Mouse (Mus musculus): ENCODE measurements around the gene Litaf. TPM values are rescaled to one million over a fixed set of nuclear protein-coding genes. Genes with fewer than 3 reads are reported as not detected.

The Litaf gene
- polyA plus RNA-seq, 1 experiment from 2014 or later, result 44.5 TPM

DNA sequence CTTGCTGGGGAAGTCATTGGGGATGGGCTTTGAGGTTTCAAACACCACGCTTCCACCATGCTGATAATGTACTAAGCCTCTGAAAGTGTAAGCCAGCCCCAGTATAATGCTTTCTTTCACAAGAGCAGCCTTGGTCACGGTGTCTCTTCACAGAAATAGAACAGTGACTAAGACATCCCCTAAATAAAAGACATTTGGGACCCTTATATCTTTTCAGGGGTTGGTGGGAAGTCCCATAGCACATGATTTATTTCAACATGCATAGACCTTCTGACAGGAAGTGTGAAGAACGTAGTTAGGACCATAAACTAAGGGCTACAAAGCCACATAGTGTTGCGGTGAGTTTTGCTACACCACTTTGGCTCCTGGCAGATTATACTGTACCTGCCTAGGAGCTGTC, 69.4 kb downstream of the Litaf start:
- H3K9ac ChIP-seq (ENCODE audit: low read length), result no peak overlapping the region
- no peak overlapping the region for H3K4me3 ChIP-seq (ENCODE audit: low read depth, low read length)
- H3K27ac ChIP-seq (ENCODE audit: low read depth, low read length), result no peak overlapping the region
- no peak for ATAC-seq
- no peaks in the 10 kb centered on the region for H3K4me1 ChIP-seq (ENCODE audit: control insufficient read depth, insufficient read depth, low read length)
- no peak overlapping the region for H3K4me2 ChIP-seq (ENCODE audit: low read length)
- no peaks in the 10 kb centered on the region for H3K36me3 ChIP-seq (ENCODE audit: control insufficient read depth, insufficient read depth, low read length)
- DNase-seq (ENCODE audit: low spot score), result no peak
- H3K9me3 ChIP-seq (replicated peaks; ENCODE audit: control insufficient read depth, low read length), result peaks cover 3% of the 10 kb centered on the region; the same call in 1 of the 2 replicates
- H3K27me3 ChIP-seq (replicated peaks; ENCODE audit: control insufficient read depth, insufficient read depth, low read length), result no peaks in the 10 kb centered on the region
- WGBS, result 88% methylated on average over 4 of the region's 4 CpGs

DNA sequence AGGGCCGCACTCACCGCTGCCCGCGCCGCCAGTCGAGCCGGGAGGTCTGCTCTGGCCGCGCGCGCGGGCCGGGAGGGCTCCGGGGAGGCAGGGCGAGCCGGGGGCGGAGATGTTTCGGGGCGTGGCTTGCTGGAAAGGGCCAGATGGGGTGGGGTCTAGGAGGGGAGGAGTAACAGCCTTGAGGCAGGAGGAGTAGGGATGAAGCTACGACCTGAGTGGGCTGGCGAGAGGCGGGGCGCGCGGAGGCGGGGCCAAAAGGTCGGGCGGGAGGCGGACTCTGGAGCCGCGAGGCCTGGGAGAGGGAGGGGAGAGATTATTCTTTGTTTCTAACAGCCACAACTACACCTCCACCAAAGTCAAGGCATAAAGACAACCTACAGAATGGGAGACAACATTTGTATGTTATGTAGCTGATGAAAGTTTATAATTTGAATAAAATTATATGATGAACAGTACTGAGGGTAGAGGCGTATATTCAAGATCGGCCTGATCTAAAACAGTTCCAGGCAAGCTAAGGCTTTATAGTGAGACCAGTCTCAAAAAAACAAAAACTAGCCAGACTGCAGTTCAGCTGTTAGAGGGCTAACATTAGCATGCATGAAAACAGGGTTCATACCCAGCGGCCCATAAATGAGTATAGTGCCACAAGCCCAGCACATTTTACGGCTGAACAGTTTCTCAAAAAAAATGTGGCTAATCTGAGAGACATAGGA, 72.8 kb downstream of the Litaf start:
- H3K9me3 ChIP-seq (replicated peaks; ENCODE audit: control insufficient read depth, low read length), result peaks cover 9% of the 10 kb centered on the region
- no peaks in the 10 kb centered on the region for H3K4me1 ChIP-seq (ENCODE audit: control insufficient read depth, insufficient read depth, low read length)
- no peaks in the 10 kb centered on the region for H3K27me3 ChIP-seq (replicated peaks; ENCODE audit: control insufficient read depth, insufficient read depth, low read length)
- H3K9ac ChIP-seq (ENCODE audit: low read length), result peak overlapping the region; percentile 72
- DNase-seq (ENCODE audit: low spot score) (peak; percentile 93), ATAC-seq (peak; percentile 94)
- 6% methylated on average over 35 of the region's 35 CpGs for WGBS
- peak overlapping the region; percentile 62 for H3K4me3 ChIP-seq (ENCODE audit: low read depth, low read length)
- H3K4me2 ChIP-seq (ENCODE audit: low read length), result peak overlapping the region; percentile 85
- H3K27ac ChIP-seq (ENCODE audit: low read depth, low read length), result peak overlapping the region; percentile 57; the same call in 1 of the 2 replicates
- H3K36me3 ChIP-seq (ENCODE audit: control insufficient read depth, insufficient read depth, low read length), result no peaks in the 10 kb centered on the region

- Histone ChIP-seq H3K36me3 (ENCODE audit: control insufficient read depth, insufficient read depth, low read length) (no peaks in the 10 kb centered on the region), H3K27me3 (replicated peaks; ENCODE audit: control insufficient read depth, insufficient read depth, low read length) (no peaks in the 10 kb centered on the region), H3K4me2 (ENCODE audit: low read length) (peak overlapping the region; percentile 85), H3K4me3 (ENCODE audit: low read depth, low read length) (peak overlapping the region; percentile 62), H3K27ac (ENCODE audit: low read depth, low read length) (peak overlapping the region; percentile 57; the same call in 1 of the 2 replicates), H3K9me3 (replicated peaks; ENCODE audit: control insufficient read depth, low read length) (peaks cover 9% of the 10 kb centered on the region), H3K4me1 (ENCODE audit: control insufficient read depth, insufficient read depth, low read length) (no peaks in the 10 kb centered on the region), H3K9ac (ENCODE audit: low read length) (peak overlapping the region; percentile 72)
- ATAC-seq (peak; percentile 69), DNase-seq (ENCODE audit: low spot score) (peak; percentile 53)
- whole genome bisulfite sequencing, result under 1% methylated on average over 52 of the region's 52 CpGs
These were observed 73.6 kb downstream of the Litaf start for GRCm38 (mm10) chr16:10992090-10993031.

GRCm38 (mm10) chr16:10991737-10992089, 74.2 kb downstream of the Litaf start:
- peak overlapping the region; percentile 62 for H3K4me3 ChIP-seq (ENCODE audit: low read depth, low read length)
- peak overlapping the region; percentile 72; the same call in 1 of the 2 replicates for H3K9ac ChIP-seq (ENCODE audit: low read length)
- WGBS, result 57% methylated on average over 5 of the region's 5 CpGs
- ATAC-seq (no peak), DNase-seq (ENCODE audit: low spot score) (no peak)
- H3K27me3 ChIP-seq (replicated peaks; ENCODE audit: control insufficient read depth, insufficient read depth, low read length), result no peaks in the 10 kb centered on the region
- no peaks in the 10 kb centered on the region for H3K4me1 ChIP-seq (ENCODE audit: control insufficient read depth, insufficient read depth, low read length)
- H3K27ac ChIP-seq (ENCODE audit: low read depth, low read length), result no peak overlapping the region
- peak overlapping the region; percentile 85 for H3K4me2 ChIP-seq (ENCODE audit: low read length)
- peaks cover 9% of the 10 kb centered on the region for H3K9me3 ChIP-seq (replicated peaks; ENCODE audit: control insufficient read depth, low read length)
- H3K36me3 ChIP-seq (ENCODE audit: control insufficient read depth, insufficient read depth, low read length), result no peaks in the 10 kb centered on the region

- no peaks in the 10 kb centered on the region for H3K4me1 ChIP-seq (ENCODE audit: control insufficient read depth, insufficient read depth, low read length)
- no peak overlapping the region for H3K9ac ChIP-seq (ENCODE audit: low read length)
- no peak overlapping the region for H3K27ac ChIP-seq (ENCODE audit: low read depth, low read length)
- H3K9me3 ChIP-seq (replicated peaks; ENCODE audit: control insufficient read depth, low read length), result peaks cover 9% of the 10 kb centered on the region
- no peak overlapping the region for H3K4me3 ChIP-seq (ENCODE audit: low read depth, low read length)
- WGBS, result 90% methylated on average over 4 of the region's 4 CpGs
- no peaks in the 10 kb centered on the region for H3K36me3 ChIP-seq (ENCODE audit: control insufficient read depth, insufficient read depth, low read length)
- ATAC-seq (no peak), DNase-seq (ENCODE audit: low spot score) (no peak)
- H3K4me2 ChIP-seq (ENCODE audit: low read length), result no peak overlapping the region
- H3K27me3 ChIP-seq (replicated peaks; ENCODE audit: control insufficient read depth, insufficient read depth, low read length), result no peaks in the 10 kb centered on the region
These were observed 75.2 kb downstream of the Litaf start for GRCm38 (mm10) chr16:10990763-10991162.

DNA sequence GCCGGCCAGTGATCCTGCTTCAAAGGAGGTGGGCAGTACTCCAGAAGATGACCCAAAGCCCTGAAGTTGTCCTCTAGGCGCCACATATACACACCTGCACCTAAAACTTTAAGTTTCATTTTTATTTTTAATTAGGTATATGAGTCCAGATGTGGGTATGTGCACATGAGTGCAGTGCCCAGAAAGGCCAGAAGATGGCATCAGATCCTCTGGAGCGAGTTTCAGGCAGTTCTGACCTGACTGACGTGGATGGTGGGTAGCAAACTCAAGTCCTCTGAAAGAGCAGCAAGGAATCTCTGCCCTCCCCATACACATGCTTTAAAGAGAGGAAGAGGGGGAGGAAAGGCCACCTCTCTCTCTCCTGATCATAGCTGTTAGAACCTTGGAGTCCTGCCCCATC, 76.1 kb downstream of the Litaf start:
- Histone ChIP-seq H3K27me3 (replicated peaks; ENCODE audit: control insufficient read depth, insufficient read depth, low read length) (no peaks in the 10 kb centered on the region), H3K4me2 (ENCODE audit: low read length) (no peak overlapping the region), H3K36me3 (ENCODE audit: control insufficient read depth, insufficient read depth, low read length) (no peaks in the 10 kb centered on the region), H3K4me3 (ENCODE audit: low read depth, low read length) (no peak overlapping the region), H3K27ac (ENCODE audit: low read depth, low read length) (no peak overlapping the region), H3K9me3 (replicated peaks; ENCODE audit: control insufficient read depth, low read length) (peaks cover 9% of the 10 kb centered on the region), H3K4me1 (ENCODE audit: control insufficient read depth, insufficient read depth, low read length) (no peaks in the 10 kb centered on the region), H3K9ac (ENCODE audit: low read length) (no peak overlapping the region)
- DNase-seq (ENCODE audit: low spot score) (no peak), ATAC-seq (no peak)
- 94% methylated on average over 4 of the region's 4 CpGs for WGBS

- no peaks in the 10 kb centered on the region for H3K36me3 ChIP-seq (ENCODE audit: control insufficient read depth, insufficient read depth, low read length)
- no peak for ATAC-seq
- no peak overlapping the region for H3K27ac ChIP-seq (ENCODE audit: low read depth, low read length)
- H3K4me3 ChIP-seq (ENCODE audit: low read depth, low read length), result no peak overlapping the region
- WGBS, result 99% methylated on average over 6 of the region's 6 CpGs
- no peaks in the 10 kb centered on the region for H3K27me3 ChIP-seq (replicated peaks; ENCODE audit: control insufficient read depth, insufficient read depth, low read length)
- H3K9me3 ChIP-seq (replicated peaks; ENCODE audit: control insufficient read depth, low read length), result peaks cover 9% of the 10 kb centered on the region
- no peak for DNase-seq (ENCODE audit: low spot score)
- no peaks in the 10 kb centered on the region for H3K4me1 ChIP-seq (ENCODE audit: control insufficient read depth, insufficient read depth, low read length)
- no peak overlapping the region for H3K4me2 ChIP-seq (ENCODE audit: low read length)
- H3K9ac ChIP-seq (ENCODE audit: low read length), result no peak overlapping the region
These were observed 76.6 kb downstream of the Litaf start for GRCm38 (mm10) chr16:10989361-10989760.

DNA sequence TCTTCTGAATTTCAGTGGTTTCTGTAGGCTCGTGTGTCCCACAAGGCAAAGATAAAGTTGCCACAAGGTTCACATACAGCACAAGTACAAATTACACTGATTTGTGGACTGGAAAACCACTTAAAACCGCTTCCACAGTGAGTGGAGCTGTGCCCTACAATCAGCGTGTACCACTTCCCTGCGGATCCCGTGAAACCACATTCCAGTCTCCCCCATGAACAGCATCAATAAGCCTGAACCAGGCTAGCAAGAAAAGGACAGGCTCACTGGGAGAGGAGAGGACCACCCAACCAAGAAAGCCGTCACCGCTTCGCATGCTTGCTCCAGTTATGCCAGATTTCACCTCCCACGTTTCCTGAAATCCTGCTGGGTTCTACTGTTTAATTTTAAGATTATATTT, 77.7 kb downstream of the Litaf start:
- 88% methylated on average over 9 of the region's 9 CpGs for WGBS

GRCm38 (mm10) chr16:10984534-10984933, 81.4 kb downstream of the Litaf start:
- Histone ChIP-seq H3K27ac (ENCODE audit: low read depth, low read length) (no peak overlapping the region), H3K4me2 (ENCODE audit: low read length) (no peak overlapping the region), H3K9me3 (replicated peaks; ENCODE audit: control insufficient read depth, low read length) (no peaks in the 10 kb centered on the region), H3K4me1 (ENCODE audit: control insufficient read depth, insufficient read depth, low read length) (no peaks in the 10 kb centered on the region), H3K4me3 (ENCODE audit: low read depth, low read length) (no peak overlapping the region), H3K9ac (ENCODE audit: low read length) (no peak overlapping the region), H3K36me3 (ENCODE audit: control insufficient read depth, insufficient read depth, low read length) (no peaks in the 10 kb centered on the region), H3K27me3 (replicated peaks; ENCODE audit: control insufficient read depth, insufficient read depth, low read length) (no peaks in the 10 kb centered on the region)
- ATAC-seq, result no peak
- 93% methylated on average over 5 of the region's 5 CpGs for WGBS
- no peak for DNase-seq (ENCODE audit: low spot score)

More for the DNA sequence above, 77.7 kb downstream of the Litaf start:
- Histone ChIP-seq H3K4me2 (ENCODE audit: low read length) (no peak overlapping the region), H3K36me3 (ENCODE audit: control insufficient read depth, insufficient read depth, low read length) (no peaks in the 10 kb centered on the region), H3K27ac (ENCODE audit: low read depth, low read length) (no peak overlapping the region), H3K9me3 (replicated peaks; ENCODE audit: control insufficient read depth, low read length) (peaks cover 9% of the 10 kb centered on the region), H3K9ac (ENCODE audit: low read length) (no peak overlapping the region), H3K4me1 (ENCODE audit: control insufficient read depth, insufficient read depth, low read length) (no peaks in the 10 kb centered on the region), H3K27me3 (replicated peaks; ENCODE audit: control insufficient read depth, insufficient read depth, low read length) (no peaks in the 10 kb centered on the region), H3K4me3 (ENCODE audit: low read depth, low read length) (no peak overlapping the region)
- ATAC-seq, result no peak
- DNase-seq (ENCODE audit: low spot score), result no peak
